Comparison of ENCODE assay signal across 8 mouse cellular contexts in the genomic region with DNA sequence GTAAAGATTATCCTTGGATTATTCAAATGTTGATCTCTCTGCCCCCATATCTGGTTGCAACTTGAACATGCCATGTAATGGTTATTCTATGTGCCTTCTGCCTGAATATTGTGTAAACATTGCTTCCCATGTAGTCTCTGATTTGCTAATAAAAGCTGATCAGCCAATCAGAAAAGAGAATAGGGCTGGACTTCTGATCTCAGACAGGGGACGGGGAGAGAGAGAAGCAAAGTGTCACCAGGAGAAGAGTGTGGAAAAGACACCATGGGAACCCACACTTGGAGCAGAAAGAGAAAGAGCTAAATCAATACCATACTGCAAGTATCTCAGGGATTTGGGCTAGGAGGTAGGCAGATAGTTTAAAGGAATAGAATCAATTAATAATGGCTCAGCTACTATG. TPM values are rescaled to one million over a fixed set of nuclear protein-coding genes. Genes with fewer than 3 reads are reported as not detected.
A peak's percentile ranks its signal among the peaks of the same experiment; 100 is the strongest.
DNase-seq lines count a peak whose midpoint lies in the region; ATAC-seq and TF ChIP-seq lines count a peak whose summit lies in the region.

Gene Dnah7b (plus strand): TSS at position 301 of the 400 bp plus-strand sequence.

- H3K36me3 ChIP-seq in intestine, embryonic 15.5 days = no peaks in the 10 kb centered on the region
- no peaks in the 10 kb centered on the region for H3K36me3 ChIP-seq in neural tube, embryonic 12.5 days

- peak within 1 kb of the TSS; percentile 64 for H3K4me3 ChIP-seq in layer of hippocampus, adult 2 months
- peak within 1 kb of the TSS; percentile 60 for H3K4me3 ChIP-seq in embryonic fibroblast, embryonic 13.5 days (ENCODE audit: insufficient read depth, low read length)
- H3K4me3 ChIP-seq in intestine, embryonic 15.5 days (replicated peaks) = peak within 1 kb of the TSS; percentile 60
- H3K4me3 ChIP-seq in neural tube, embryonic 12.5 days = peak within 1 kb of the TSS; percentile 62

- H3K9ac ChIP-seq in intestine, embryonic 15.5 days = peak within 1 kb of the TSS; percentile 65
- H3K9ac ChIP-seq in neural tube, embryonic 12.5 days = peak within 1 kb of the TSS; percentile 77

- peak within 1 kb of the TSS; percentile 69 for H3K27ac ChIP-seq in layer of hippocampus, adult 2 months
- H3K27ac ChIP-seq in embryonic fibroblast, embryonic 13.5 days (ENCODE audit: insufficient read depth, low read length) = no peak within 1 kb of the TSS
- H3K27ac ChIP-seq in intestine, embryonic 15.5 days = peak within 1 kb of the TSS; percentile 78
- H3K27ac ChIP-seq in neural tube, embryonic 12.5 days = peak within 1 kb of the TSS; percentile 53; the same call in 1 of the 2 replicates

- no peak for DNase-seq in layer of hippocampus, adult 2 months (ENCODE audit: low spot score in 2 of 2)
- DNase-seq in layer of hippocampus, adult 18-20 months (ENCODE audit: low spot score in 2 of 2) = no peak
- no peak for DNase-seq in Muller cell, postnatal 12 days (ENCODE audit: inconsistent ontology term)
- DNase-seq in cerebellum, adult 18-20 months = no peak
- DNase-seq in urinary bladder, adult 18-20 months (ENCODE audit: low spot score in 2 of 2) = no peak

- H3K9me3 ChIP-seq in intestine, embryonic 15.5 days = no peaks in the 10 kb centered on the region
- no peaks in the 10 kb centered on the region for H3K9me3 ChIP-seq in neural tube, embryonic 12.5 days

- TF ChIP-seq POLR2A in embryonic fibroblast, embryonic 13.5 days (IDR thresholded peaks at IDR 0.05; ENCODE audit: low read depth, low read length) = no peak

- no peaks in the 10 kb centered on the region for H3K4me1 ChIP-seq in embryonic fibroblast, embryonic 13.5 days (ENCODE audit: control insufficient read depth, insufficient read depth, low read length)
- no peaks in the 10 kb centered on the region for H3K4me1 ChIP-seq in intestine, embryonic 15.5 days (replicated peaks)
- no peaks in the 10 kb centered on the region for H3K4me1 ChIP-seq in neural tube, embryonic 12.5 days

- H3K4me2 ChIP-seq in intestine, embryonic 15.5 days (replicated peaks) = peak within 1 kb of the TSS; percentile 85
- H3K4me2 ChIP-seq in neural tube, embryonic 12.5 days (replicated peaks) = peak within 1 kb of the TSS; percentile 70

- 33% methylated on average over 1 of the region's 1 CpGs for WGBS in intestine, embryonic 15.5 days
- WGBS in neural tube, embryonic 12.5 days = 38% methylated on average over 1 of the region's 1 CpGs

- H3K27me3 ChIP-seq in intestine, embryonic 15.5 days (replicated peaks) = no peaks in the 10 kb centered on the region
- no peaks in the 10 kb centered on the region for H3K27me3 ChIP-seq in neural tube, embryonic 12.5 days (replicated peaks)

- ATAC-seq in intestine, embryonic 15.5 days = no peak
- 0 out of 2 replicates have a peak, but pooled peaks have one; percentile 13 for ATAC-seq in neural tube, embryonic 12.5 days (ENCODE audit: low FRiP score, low read depth)

- TF ChIP-seq CTCF in layer of hippocampus, adult 2 months (conservative IDR thresholded peaks at IDR 0.05) = no peak
- no peak for TF ChIP-seq CTCF in embryonic fibroblast, embryonic 13.5 days (IDR thresholded peaks at IDR 0.05; ENCODE audit: borderline replicate concordance, insufficient read depth, low read length)

RNA-seq across cellular contexts. Expression of gene Dnah7b, which starts in this region (rescaled TPM):
- total RNA-seq in layer of hippocampus, adult 2 months (2021) = 1 to 10 TPM; 1.5 to 2.0 TPM
- total RNA-seq in layer of hippocampus, adult 18-20 months (2021) = 1 to 10 TPM; 1.3 to 2.6 TPM
- 2.2 and 3.1 TPM in 2 replicates for polyA plus RNA-seq in embryonic fibroblast, embryonic 13.5 days (2011; ENCODE audit: insufficient read length, low read depth, missing spikeins)
- 0.99 and 1.2 TPM in 2 replicates for polyA plus RNA-seq in intestine, embryonic 15.5 days (2015; fragmentation: Nextera tagmentation; extraction: Ambion mirVana)
- polyA plus RNA-seq in neural tube, embryonic 12.5 days (2016; fragmentation: Nextera tagmentation; extraction: Ambion mirVana) = 2.0 and 2.1 TPM in 2 replicates
